Mouse (Mus musculus): ENCODE results near the gene BC004004.
"Not testable (repeated sequence)": the region's sequence is repeated elsewhere in the genome, so short reads cannot be mapped to it uniquely, and the experiment has no call there.

Gene BC004004

GRCm38 (mm10) chr17:29347645-29348256, 79.2 kb downstream of the BC004004 start, which contains the start of gene Mtch1:
TSS of gene Mtch1 (minus strand) at chr17:29347934.
- peak; percentile 91 to 96 for DNase-seq (ENCODE audit: low spot score in 2 of 2)

- no peak for DNase-seq (ENCODE audit: low spot score in 2 of 2)
Observed at GRCm38 (mm10) chr17:29348996-29349395, 80.4 kb downstream of the BC004004 start.

GRCm38 (mm10) chr17:29351056-29351455, 82.5 kb downstream of the BC004004 start:
- not testable (repeated sequence) for DNase-seq (ENCODE audit: low spot score in 2 of 2)

- no peak for DNase-seq (ENCODE audit: low spot score in 2 of 2)
Observed at GRCm38 (mm10) chr17:29355461-29355840, 86.9 kb downstream of the BC004004 start.

GRCm38 (mm10) chr17:29355841-29356478, 87.4 kb downstream of the BC004004 start:
- no peak for DNase-seq (ENCODE audit: low spot score in 2 of 2)

- peak; percentile 53 to 56 for DNase-seq (ENCODE audit: low spot score in 2 of 2)
Observed at GRCm38 (mm10) chr17:29356479-29356856, 87.9 kb downstream of the BC004004 start.

GRCm38 (mm10) chr17:29356882-29357281, 88.3 kb downstream of the BC004004 start:
- DNase-seq (ENCODE audit: low spot score in 2 of 2) = no peak

GRCm38 (mm10) chr17:29358928-29359327, 90.3 kb downstream of the BC004004 start:
- no peak for DNase-seq (ENCODE audit: low spot score in 2 of 2)

- no peak for DNase-seq (ENCODE audit: low spot score in 2 of 2)
Observed at GRCm38 (mm10) chr17:29360761-29361221, 92.2 kb downstream of the BC004004 start, which contains the start of gene Fgd2. TSS of gene Fgd2 (plus strand) at chr17:29360914.

GRCm38 (mm10) chr17:29361982-29362691, 93.5 kb downstream of the BC004004 start:
- no peak for DNase-seq (ENCODE audit: low spot score in 2 of 2)

- DNase-seq (ENCODE audit: low spot score in 2 of 2) = no peak
Observed at GRCm38 (mm10) chr17:29363109-29363508, 94.5 kb downstream of the BC004004 start.
